Mouse (Mus musculus): Measurements from ENCODE around the gene Pfdn6. TPM values are rescaled to one million over a fixed set of nuclear protein-coding genes. Genes with fewer than 3 reads are reported as not detected.
"Not testable (repeated sequence)": the region's sequence is repeated elsewhere in the genome, so short reads cannot be mapped to it uniquely, and the experiment has no call there.

The Pfdn6 gene
- total RNA-seq, 2 experiments from 2014 or later: 79.6 to 90.7 TPM

- DNase-seq (ENCODE audit: low spot score in 2 of 2): peak in 1 of 2 experiments; percentile 32
These were observed 23.1 kb downstream of the Pfdn6 start for GRCm38 (mm10) chr17:33916847-33917655.

GRCm38 (mm10) chr17:33916294-33916693 is 23.8 kb downstream of the Pfdn6 start:
- no peak for DNase-seq (ENCODE audit: low spot score in 2 of 2)

GRCm38 (mm10) chr17:33915671-33916250 is 24.4 kb downstream of the Pfdn6 start, which contains the start of the genes Tapbp and Zbtb22:
TSS of gene Tapbp (plus strand) at chr17:33915899.
TSS of gene Zbtb22 (plus strand) at chr17:33915904.
- DNase-seq (ENCODE audit: low spot score in 2 of 2): peak; percentile 87 to 89

GRCm38 (mm10) chr17:33914969-33915391 is 25.2 kb downstream of the Pfdn6 start:
- peak in 1 of 2 experiments; percentile 29 for DNase-seq (ENCODE audit: low spot score in 2 of 2)

GRCm38 (mm10) chr17:33913905-33914304 is 26.2 kb downstream of the Pfdn6 start:
- DNase-seq (ENCODE audit: low spot score in 2 of 2): peak in 1 of 2 experiments; percentile 23

- no peak for DNase-seq (ENCODE audit: low spot score in 2 of 2)
These were observed 26.9 kb downstream of the Pfdn6 start for GRCm38 (mm10) chr17:33913264-33913663.

GRCm38 (mm10) chr17:33911813-33912414 is 28.2 kb downstream of the Pfdn6 start:
- no peak for DNase-seq (ENCODE audit: low spot score in 2 of 2)

GRCm38 (mm10) chr17:33911052-33911812 is 28.9 kb downstream of the Pfdn6 start:
- no peak for DNase-seq (ENCODE audit: low spot score in 2 of 2)

GRCm38 (mm10) chr17:33910346-33911051 is 29.6 kb downstream of the Pfdn6 start:
- DNase-seq (ENCODE audit: low spot score in 2 of 2): no peak

GRCm38 (mm10) chr17:33909869-33910250 is 30.3 kb downstream of the Pfdn6 start:
- DNase-seq (ENCODE audit: low spot score in 2 of 2): peak; percentile 46 to 55

- DNase-seq (ENCODE audit: low spot score in 2 of 2): peak; percentile 97 to 99
These were observed 30.9 kb downstream of the Pfdn6 start, which contains the start of gene Daxx for GRCm38 (mm10) chr17:33909077-33909868. TSS of gene Daxx (plus strand) at chr17:33909414.

- DNase-seq (ENCODE audit: low spot score in 2 of 2): peak in 1 of 2 experiments; percentile 56
These were observed 31.6 kb downstream of the Pfdn6 start for GRCm38 (mm10) chr17:33908331-33909076.

GRCm38 (mm10) chr17:33904835-33905234 is 35.3 kb downstream of the Pfdn6 start, which contains the start of gene Platr17:
TSS of gene Platr17 (plus strand) at chr17:33905135.
- DNase-seq (ENCODE audit: low spot score in 2 of 2): not testable (repeated sequence)

- DNase-seq (ENCODE audit: low spot score in 2 of 2): not testable (repeated sequence)
These were observed 36.1 kb downstream of the Pfdn6 start for GRCm38 (mm10) chr17:33903911-33904651.

- no peak for DNase-seq (ENCODE audit: low spot score in 2 of 2)
These were observed 37.7 kb downstream of the Pfdn6 start for GRCm38 (mm10) chr17:33902491-33902890.

- DNase-seq (ENCODE audit: low spot score in 2 of 2): no peak
These were observed 38.1 kb downstream of the Pfdn6 start for GRCm38 (mm10) chr17:33902079-33902478.

- DNase-seq (ENCODE audit: low spot score in 2 of 2): no peak
These were observed 38.5 kb downstream of the Pfdn6 start for GRCm38 (mm10) chr17:33901653-33902052.

GRCm38 (mm10) chr17:33900989-33901314 is 39.2 kb downstream of the Pfdn6 start:
- no peak for DNase-seq (ENCODE audit: low spot score in 2 of 2)

Data from adrenal gland, adult 18-20 months (tissue).